Mouse (Mus musculus): ENCODE results near the gene Rgs6. TPM values are rescaled to one million over a fixed set of nuclear protein-coding genes. Genes with fewer than 3 reads are reported as not detected.

Gene Rgs6
- total and polyA plus RNA-seq, 2 experiments, result 0.09 TPM; not detected in 1

DNA sequence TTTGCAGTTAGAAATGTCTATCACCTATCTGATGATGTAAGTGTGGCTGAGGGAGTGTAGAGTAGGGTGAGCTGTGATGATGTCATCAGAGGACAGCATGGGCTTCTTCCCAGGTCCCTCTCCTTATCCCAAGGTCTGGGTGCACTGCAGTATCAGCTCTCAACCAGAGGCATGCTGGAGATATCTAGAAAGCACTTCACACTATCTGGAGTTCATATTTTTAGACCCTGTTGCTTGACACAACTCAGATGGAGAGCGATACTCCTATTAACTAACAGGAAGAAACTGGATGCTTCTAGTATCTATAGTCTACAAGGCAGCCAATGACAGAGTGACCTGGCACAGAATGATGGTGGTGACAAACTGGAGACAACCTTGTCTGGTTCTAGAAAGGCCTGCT, 250.5 kb downstream of the Rgs6 start:
- no peak for DNase-seq (ENCODE audit: extremely low read depth, low read depth, low spot score)
- Histone ChIP-seq H3K27me3 (ENCODE audit: control insufficient read depth, insufficient read depth, low read length) (no peaks in the 10 kb centered on the region), H3K4me3 (ENCODE audit: insufficient read depth, low read depth, low read length) (no peak overlapping the region)

DNA sequence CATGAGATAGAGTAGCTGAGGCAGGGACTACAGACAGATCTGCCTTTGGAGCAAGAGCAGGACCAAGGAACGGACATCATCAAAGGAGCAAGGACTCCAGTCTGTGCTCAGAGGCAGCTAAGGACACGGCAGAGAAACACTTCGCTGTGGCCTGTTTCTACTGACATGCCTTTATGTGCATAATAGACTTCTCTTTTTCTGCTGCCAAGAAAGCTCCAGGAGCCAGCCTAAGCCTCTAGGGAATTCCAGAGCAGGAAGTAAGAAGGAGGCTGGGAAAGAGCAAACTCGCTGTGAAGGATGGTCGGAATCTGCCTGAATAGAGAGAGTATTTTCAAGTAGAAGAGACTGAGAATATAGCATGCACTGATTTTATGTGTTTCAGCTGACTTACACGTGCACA, 253.5 kb downstream of the Rgs6 start:
- DNase-seq (ENCODE audit: extremely low read depth, low read depth, low spot score), result no peak
- 77% methylated on average over 6 of the region's 6 CpGs for WGBS

More for the DNA sequence above, 250.5 kb downstream of the Rgs6 start:
- no peaks in the 10 kb centered on the region for H3K36me3 ChIP-seq (ENCODE audit: control insufficient read depth, insufficient read depth, low read length)
- no peaks in the 10 kb centered on the region for H3K4me1 ChIP-seq (ENCODE audit: control insufficient read depth, insufficient read depth, low read length)
- TF ChIP-seq POLR2A (IDR thresholded peaks at IDR 0.05; ENCODE audit: extremely low read depth, insufficient read depth, low read length) (no peak), CTCF (IDR thresholded peaks at IDR 0.05; ENCODE audit: low read depth, low read length) (no peak)
- no peak overlapping the region for H3K27ac ChIP-seq (replicated peaks; ENCODE audit: insufficient read depth, low read depth, low read length)
- H3K9ac ChIP-seq (ENCODE audit: low read depth, low read length), result no peak overlapping the region
- H3K79me2 ChIP-seq (ENCODE audit: control insufficient read depth, insufficient read depth, low read length), result no peaks in the 10 kb centered on the region
- 97% methylated on average over 1 of the region's 1 CpGs for WGBS

DNA sequence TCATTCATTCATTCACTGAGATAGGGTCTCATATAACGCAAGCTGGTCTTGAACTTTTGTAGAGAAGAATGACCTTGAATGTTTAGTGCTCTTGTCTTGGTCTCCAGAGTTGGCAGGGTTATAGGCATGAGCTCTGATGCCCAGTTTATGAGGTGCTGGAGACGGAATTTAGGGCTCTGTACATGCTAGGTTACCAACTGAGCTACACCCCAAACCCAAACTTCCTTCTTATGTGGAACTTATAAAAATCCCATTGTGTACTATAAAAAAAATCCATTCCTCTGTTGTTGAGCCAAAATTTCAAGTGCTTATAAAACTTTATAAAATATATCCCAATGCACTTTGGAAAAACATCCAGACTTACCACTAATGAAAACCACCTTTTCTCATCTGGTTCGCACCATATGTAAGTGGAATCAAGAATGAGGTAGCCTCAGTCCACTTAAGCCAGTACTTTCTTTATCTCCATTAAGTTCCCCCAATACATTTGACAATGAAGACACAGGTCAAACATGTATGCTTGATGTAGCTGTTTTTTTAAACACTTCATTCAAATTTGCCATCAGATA, 260.3 kb downstream of the Rgs6 start:
- no peaks in the 10 kb centered on the region for H3K27me3 ChIP-seq (ENCODE audit: control insufficient read depth, insufficient read depth, low read length)
- no peak overlapping the region for H3K27ac ChIP-seq (replicated peaks; ENCODE audit: insufficient read depth, low read depth, low read length)
- TF ChIP-seq POLR2A (IDR thresholded peaks at IDR 0.05; ENCODE audit: extremely low read depth, insufficient read depth, low read length) (no peak), CTCF (IDR thresholded peaks at IDR 0.05; ENCODE audit: low read depth, low read length) (no peak)
- H3K79me2 ChIP-seq (ENCODE audit: control insufficient read depth, insufficient read depth, low read length), result no peaks in the 10 kb centered on the region
- DNase-seq (ENCODE audit: extremely low read depth, low read depth, low spot score), result no peak
- H3K4me3 ChIP-seq (ENCODE audit: insufficient read depth, low read depth, low read length), result no peak overlapping the region
- no peaks in the 10 kb centered on the region for H3K4me1 ChIP-seq (ENCODE audit: control insufficient read depth, insufficient read depth, low read length)
- H3K36me3 ChIP-seq (ENCODE audit: control insufficient read depth, insufficient read depth, low read length), result no peaks in the 10 kb centered on the region
- 90% methylated on average over 3 of the region's 3 CpGs for WGBS
- H3K9ac ChIP-seq (ENCODE audit: low read depth, low read length), result no peak overlapping the region

More for the DNA sequence above, 253.5 kb downstream of the Rgs6 start:
- Histone ChIP-seq H3K27me3 (ENCODE audit: control insufficient read depth, insufficient read depth, low read length) (no peaks in the 10 kb centered on the region), H3K27ac (replicated peaks; ENCODE audit: insufficient read depth, low read depth, low read length) (no peak overlapping the region), H3K4me1 (ENCODE audit: control insufficient read depth, insufficient read depth, low read length) (no peaks in the 10 kb centered on the region), H3K9ac (ENCODE audit: low read depth, low read length) (no peak overlapping the region), H3K79me2 (ENCODE audit: control insufficient read depth, insufficient read depth, low read length) (no peaks in the 10 kb centered on the region), H3K4me3 (ENCODE audit: insufficient read depth, low read depth, low read length) (no peak overlapping the region), H3K36me3 (ENCODE audit: control insufficient read depth, insufficient read depth, low read length) (no peaks in the 10 kb centered on the region)
- TF ChIP-seq CTCF (IDR thresholded peaks at IDR 0.05; ENCODE audit: low read depth, low read length), result no peak
- no peak for TF ChIP-seq POLR2A (IDR thresholded peaks at IDR 0.05; ENCODE audit: extremely low read depth, insufficient read depth, low read length)

DNA sequence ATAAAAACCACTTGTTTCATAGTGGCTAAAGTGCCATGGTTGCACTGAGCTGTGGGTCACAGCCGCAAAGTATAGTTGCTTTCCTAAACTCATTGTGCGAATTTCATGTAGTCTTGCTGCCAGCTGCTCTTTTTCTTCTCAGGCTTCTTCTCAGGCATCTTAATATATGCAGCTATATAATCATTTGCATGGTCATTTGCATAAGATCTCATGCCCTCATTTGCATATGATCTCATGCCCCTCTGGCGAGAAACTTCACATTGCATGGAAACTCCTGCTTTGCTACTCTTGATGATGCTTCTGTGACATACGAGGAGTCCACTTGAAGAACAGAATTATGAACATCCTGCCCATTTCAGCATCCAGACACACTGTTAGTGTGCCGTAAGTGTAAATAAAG, 266.8 kb downstream of the Rgs6 start:
- H3K36me3 ChIP-seq (ENCODE audit: control insufficient read depth, insufficient read depth, low read length), result no peaks in the 10 kb centered on the region
- no peak for DNase-seq (ENCODE audit: extremely low read depth, low read depth, low spot score)
- no peak overlapping the region for H3K4me3 ChIP-seq (ENCODE audit: insufficient read depth, low read depth, low read length)
- H3K4me1 ChIP-seq (ENCODE audit: control insufficient read depth, insufficient read depth, low read length), result peaks cover 6% of the 10 kb centered on the region; the same call in 1 of the 2 replicates
- TF ChIP-seq CTCF (IDR thresholded peaks at IDR 0.05; ENCODE audit: low read depth, low read length) (no peak), POLR2A (IDR thresholded peaks at IDR 0.05; ENCODE audit: extremely low read depth, insufficient read depth, low read length) (no peak)
- no peaks in the 10 kb centered on the region for H3K79me2 ChIP-seq (ENCODE audit: control insufficient read depth, insufficient read depth, low read length)
- 86% methylated on average over 5 of the region's 5 CpGs for WGBS
- H3K27me3 ChIP-seq (ENCODE audit: control insufficient read depth, insufficient read depth, low read length), result no peaks in the 10 kb centered on the region
- no peak overlapping the region for H3K27ac ChIP-seq (replicated peaks; ENCODE audit: insufficient read depth, low read depth, low read length)
- no peak overlapping the region for H3K9ac ChIP-seq (ENCODE audit: low read depth, low read length)

DNA sequence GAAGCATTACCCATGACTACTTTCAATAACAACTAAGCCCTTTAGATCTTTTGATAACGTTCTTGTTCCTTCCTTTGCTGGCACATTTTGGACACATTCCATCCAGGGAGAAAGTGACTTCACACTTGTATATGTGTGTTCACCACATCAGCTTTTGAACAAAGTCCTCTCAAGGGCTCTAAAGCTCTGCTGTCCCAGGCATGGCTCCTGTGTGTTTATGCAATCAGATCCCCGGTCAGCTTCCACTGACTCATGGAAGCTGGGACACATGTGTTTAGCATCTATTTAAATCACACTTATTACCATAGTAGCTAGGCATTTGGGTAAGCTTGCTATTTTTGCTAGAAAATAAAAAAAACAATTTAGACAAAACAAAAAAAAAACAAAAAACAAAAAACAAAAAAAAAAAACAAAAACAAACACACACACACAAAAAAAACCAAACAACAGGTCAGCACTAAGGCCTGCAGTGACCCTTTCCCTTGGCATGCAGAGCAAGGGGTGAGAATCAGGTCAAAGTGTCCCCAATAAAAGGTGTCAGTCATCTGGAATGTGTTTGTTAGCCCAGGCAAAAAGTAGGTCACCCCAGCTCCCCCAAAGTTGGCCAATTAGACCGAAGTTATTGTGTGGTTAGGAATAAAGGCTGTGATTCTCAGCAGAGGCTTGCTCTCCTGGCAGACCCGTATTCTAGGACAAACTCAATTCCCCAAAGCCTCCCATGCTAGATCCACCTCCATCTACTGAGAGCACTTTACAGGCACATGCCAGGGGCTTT, 267.4 kb downstream of the Rgs6 start:
- H3K79me2 ChIP-seq (ENCODE audit: control insufficient read depth, insufficient read depth, low read length), result no peaks in the 10 kb centered on the region
- no peaks in the 10 kb centered on the region for H3K36me3 ChIP-seq (ENCODE audit: control insufficient read depth, insufficient read depth, low read length)
- no peak overlapping the region for H3K27ac ChIP-seq (replicated peaks; ENCODE audit: insufficient read depth, low read depth, low read length)
- peak; percentile 93 for DNase-seq (ENCODE audit: extremely low read depth, low read depth, low spot score)
- H3K27me3 ChIP-seq (ENCODE audit: control insufficient read depth, insufficient read depth, low read length), result no peaks in the 10 kb centered on the region
- 16% methylated on average over 4 of the region's 4 CpGs for WGBS
- no peak overlapping the region for H3K4me3 ChIP-seq (ENCODE audit: insufficient read depth, low read depth, low read length)
- TF ChIP-seq POLR2A (IDR thresholded peaks at IDR 0.05; ENCODE audit: extremely low read depth, insufficient read depth, low read length) (no peak), CTCF (IDR thresholded peaks at IDR 0.05; ENCODE audit: low read depth, low read length) (no peak)
- peaks cover 6% of the 10 kb centered on the region; the same call in 1 of the 2 replicates for H3K4me1 ChIP-seq (ENCODE audit: control insufficient read depth, insufficient read depth, low read length)
- H3K9ac ChIP-seq (ENCODE audit: low read depth, low read length), result no peak overlapping the region

DNA sequence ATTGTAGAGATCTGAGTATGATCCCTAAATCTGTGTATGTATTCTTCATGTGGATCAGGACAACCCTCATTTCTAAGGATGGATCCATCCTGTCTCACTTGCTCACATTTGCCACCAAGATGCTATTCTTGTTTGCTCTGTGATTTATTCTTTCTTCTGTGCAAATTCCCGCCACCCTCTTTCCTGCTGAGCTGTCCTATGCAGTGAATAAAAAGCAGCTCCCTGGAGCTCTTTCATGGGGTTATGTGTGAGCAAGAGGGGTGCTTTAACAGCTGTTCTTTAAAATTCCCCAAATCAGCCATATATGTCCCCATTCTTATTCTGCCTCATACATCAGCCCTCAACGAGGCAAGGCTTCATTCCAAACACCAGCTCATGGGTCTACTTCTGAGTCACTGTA, 277.6 kb downstream of the Rgs6 start:
- H3K4me1 ChIP-seq (ENCODE audit: control insufficient read depth, insufficient read depth, low read length), result no peaks in the 10 kb centered on the region
- WGBS, result 69% methylated on average over 2 of the region's 2 CpGs
- H3K79me2 ChIP-seq (ENCODE audit: control insufficient read depth, insufficient read depth, low read length), result no peaks in the 10 kb centered on the region
- DNase-seq (ENCODE audit: extremely low read depth, low read depth, low spot score), result no peak
- no peak overlapping the region for H3K9ac ChIP-seq (ENCODE audit: low read depth, low read length)
- H3K4me3 ChIP-seq (ENCODE audit: insufficient read depth, low read depth, low read length), result no peak overlapping the region
- H3K36me3 ChIP-seq (ENCODE audit: control insufficient read depth, insufficient read depth, low read length), result no peaks in the 10 kb centered on the region
- no peaks in the 10 kb centered on the region for H3K27me3 ChIP-seq (ENCODE audit: control insufficient read depth, insufficient read depth, low read length)
- TF ChIP-seq POLR2A (IDR thresholded peaks at IDR 0.05; ENCODE audit: extremely low read depth, insufficient read depth, low read length) (no peak), CTCF (IDR thresholded peaks at IDR 0.05; ENCODE audit: low read depth, low read length) (no peak)
- H3K27ac ChIP-seq (replicated peaks; ENCODE audit: insufficient read depth, low read depth, low read length), result no peak overlapping the region
